Mouse (Mus musculus): ENCODE measurements around the gene Pank2. TPM values are rescaled to one million over a fixed set of nuclear protein-coding genes. Genes with fewer than 3 reads are reported as not detected.
"Not testable (repeated sequence)": the region's sequence is repeated elsewhere in the genome, so short reads cannot be mapped to it uniquely, and the experiment has no call there.

The Pank2 gene
- total RNA-seq, 2 experiments from 2014 or later = 51.9 to 57.1 TPM

- DNase-seq (ENCODE audit: extremely low spot score in 1 of 2, low spot score in 2 of 2) = no peak
- intact Hi-C loops (cut with DNase I) = no loop called here
These were observed 45.1 kb downstream of the Pank2 start for GRCm38 (mm10) chr2:131307391-131307790.

- intact Hi-C loops (cut with DNase I) = no loop called here
- DNase-seq (ENCODE audit: extremely low spot score in 1 of 2, low spot score in 2 of 2) = no peak
These were observed 45.5 kb downstream of the Pank2 start for GRCm38 (mm10) chr2:131307822-131308221.

- intact Hi-C loops (cut with DNase I) = no loop called here
- DNase-seq (ENCODE audit: extremely low spot score in 1 of 2, low spot score in 2 of 2) = peak in 1 of 2 experiments; percentile 30
These were observed 47.0 kb downstream of the Pank2 start for GRCm38 (mm10) chr2:131309296-131309695.

GRCm38 (mm10) chr2:131316167-131316566 is 53.9 kb downstream of the Pank2 start:
- intact Hi-C loops (cut with DNase I) = no loop called here
- DNase-seq (ENCODE audit: extremely low spot score in 1 of 2, low spot score in 2 of 2) = no peak

GRCm38 (mm10) chr2:131319401-131319800 is 57.1 kb downstream of the Pank2 start:
- intact Hi-C loops (cut with DNase I) = no loop called here
- DNase-seq (ENCODE audit: extremely low spot score in 1 of 2, low spot score in 2 of 2) = no peak

GRCm38 (mm10) chr2:131321192-131321591 is 58.9 kb downstream of the Pank2 start:
- peak in 1 of 2 experiments; percentile 30 for DNase-seq (ENCODE audit: extremely low spot score in 1 of 2, low spot score in 2 of 2)
- intact Hi-C loops (cut with DNase I) = not testable (repeated sequence)

GRCm38 (mm10) chr2:131323675-131324074 is 61.4 kb downstream of the Pank2 start:
- intact Hi-C loops (cut with DNase I) = no loop called here
- DNase-seq (ENCODE audit: extremely low spot score in 1 of 2, low spot score in 2 of 2) = no peak

- no peak for DNase-seq (ENCODE audit: extremely low spot score in 1 of 2, low spot score in 2 of 2)
- intact Hi-C loops (cut with DNase I) = no loop called here
These were observed 63.7 kb downstream of the Pank2 start for GRCm38 (mm10) chr2:131326044-131326443.

- DNase-seq (ENCODE audit: extremely low spot score in 1 of 2, low spot score in 2 of 2) = no peak
- intact Hi-C loops (cut with DNase I) = no loop called here
These were observed 66.7 kb downstream of the Pank2 start for GRCm38 (mm10) chr2:131328981-131329380.

GRCm38 (mm10) chr2:131330548-131330947 is 68.3 kb downstream of the Pank2 start:
- intact Hi-C loops (cut with DNase I) = no loop called here
- no peak for DNase-seq (ENCODE audit: extremely low spot score in 1 of 2, low spot score in 2 of 2)

GRCm38 (mm10) chr2:131337602-131338001 is 75.3 kb downstream of the Pank2 start:
- no peak for DNase-seq (ENCODE audit: extremely low spot score in 1 of 2, low spot score in 2 of 2)
- intact Hi-C loops (cut with DNase I) = no loop called here

GRCm38 (mm10) chr2:131344449-131344848 is 82.2 kb downstream of the Pank2 start:
- intact Hi-C loops (cut with DNase I) = no loop called here
- DNase-seq (ENCODE audit: extremely low spot score in 1 of 2, low spot score in 2 of 2) = peak in 1 of 2 experiments; percentile 50

GRCm38 (mm10) chr2:131345556-131345955 is 83.3 kb downstream of the Pank2 start:
- intact Hi-C loops (cut with DNase I) = no loop called here

More at GRCm38 (mm10) chr2:131345556-131345955, 83.3 kb downstream of the Pank2 start:
- no peak for DNase-seq (ENCODE audit: extremely low spot score in 1 of 2, low spot score in 2 of 2)

Small RNA genes lying within 50 kb of the gene (microRNA-seq; reads per million reads assigned to microRNA genes)
- 29.3 reads per million, percentile 45 among the genes with 10 or more reads in this experiment for gene Mir103-2

Other genes starting within 250 kb of the Pank2 start
- 10 to 100 TPM; 36.0 to 37.5 TPM for gene Gfra4, start 219.4 kb upstream of the Pank2 start, total RNA-seq (2021)
- gene Adam33, start 198.7 kb upstream of the Pank2 start, total RNA-seq (2021) = 1 to 10 TPM; 1.5 to 1.6 TPM
- gene Siglec1, start 175.7 kb upstream of the Pank2 start, total RNA-seq (2021) = under 1 TPM; 0.39 to 0.57 TPM
- 10 to 100 TPM in 1 of 2 experiments, 1 to 10 TPM in 1; 9.8 to 11.0 TPM for gene Hspa12b, start 135.2 kb upstream of the Pank2 start, total RNA-seq (2021)
- not detected for gene Gm11037, start 129.0 kb upstream of the Pank2 start, total RNA-seq (2021)
- 10 to 100 TPM; 69.3 to 74.2 TPM for gene 1700037H04Rik, start 102.4 kb upstream of the Pank2 start, total RNA-seq (2021)
- gene Cenpb, start 82.4 kb upstream of the Pank2 start, total RNA-seq (2021) = 10 to 100 TPM; 93.6 to 97.1 TPM
- 10 to 100 TPM; 17.0 to 17.2 TPM for gene Cdc25b, start 75.5 kb upstream of the Pank2 start, total RNA-seq (2021)
- gene Spef1, start 75.2 kb upstream of the Pank2 start, total RNA-seq (2021) = 10 to 100 TPM; 17.4 to 18.6 TPM
- 10 to 100 TPM; 21.2 to 23.6 TPM for gene Ap5s1, start 55.4 kb upstream of the Pank2 start, total RNA-seq (2021)
- gene Mavs, start 28.4 kb upstream of the Pank2 start, total RNA-seq (2021) = 1 to 10 TPM; 4.4 to 4.9 TPM
- gene Rnf24, start 90.4 kb downstream of the Pank2 start, total RNA-seq (2021) = 10 to 100 TPM; 27.6 to 29.0 TPM
- 10 to 100 TPM; 45.6 to 60.5 TPM for gene Smox, start 229.0 kb downstream of the Pank2 start, total RNA-seq (2021)